Mouse (Mus musculus): ENCODE results near the gene Cuta.

GRCm38 (mm10) chr17:26948316-26949050 is 9.1 kb upstream of the Cuta start:
- TF ChIP-seq CTCF (IDR thresholded peaks at IDR 0.05; ENCODE audit: control insufficient read depth, insufficient read depth, insufficient read length), result no peak
- no peak for TF ChIP-seq USF1 (IDR thresholded peaks at IDR 0.05; ENCODE audit: low read depth)
